Mouse (Mus musculus) layer of hippocampus, postnatal 36 days (tissue): ENCODE results near the gene Gpatch8. TPM values are rescaled to one million over a fixed set of nuclear protein-coding genes. Genes with fewer than 3 reads are reported as not detected.

Source experiments
- DNase-seq, 2 experiments: peaks; one replicate each; pipeline ENCODE4 v3.0.0; 2022
- total RNA-seq, 2 experiments: library from RNA; stranded (reverse); gene quantifications; 2 replicates each; pipeline ENCODE4 v1.2.3; 2021

The Gpatch8 gene
- total RNA-seq, 2 experiments from 2014 or later = 44.1 to 58.6 TPM

DNA sequence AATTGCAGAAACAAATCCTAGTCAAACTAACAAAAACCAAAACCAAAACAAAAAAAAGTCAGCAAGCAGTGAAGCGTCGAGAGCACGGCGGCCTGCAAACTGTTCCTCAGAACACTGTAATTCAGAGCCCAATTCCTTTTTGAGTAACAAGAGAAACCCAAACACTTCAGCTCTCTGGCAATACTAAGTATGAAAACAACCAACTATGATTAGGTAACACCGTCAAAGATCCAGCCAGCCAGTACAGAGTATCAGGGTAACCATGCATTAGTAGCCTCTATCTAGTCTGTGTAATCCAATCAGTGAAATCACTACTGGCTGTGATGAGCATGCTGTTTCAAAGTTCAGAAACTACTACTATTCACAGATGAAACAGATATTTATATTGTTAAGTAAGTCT is 60.5 kb downstream of the Gpatch8 start:
- no peak for DNase-seq

DNA sequence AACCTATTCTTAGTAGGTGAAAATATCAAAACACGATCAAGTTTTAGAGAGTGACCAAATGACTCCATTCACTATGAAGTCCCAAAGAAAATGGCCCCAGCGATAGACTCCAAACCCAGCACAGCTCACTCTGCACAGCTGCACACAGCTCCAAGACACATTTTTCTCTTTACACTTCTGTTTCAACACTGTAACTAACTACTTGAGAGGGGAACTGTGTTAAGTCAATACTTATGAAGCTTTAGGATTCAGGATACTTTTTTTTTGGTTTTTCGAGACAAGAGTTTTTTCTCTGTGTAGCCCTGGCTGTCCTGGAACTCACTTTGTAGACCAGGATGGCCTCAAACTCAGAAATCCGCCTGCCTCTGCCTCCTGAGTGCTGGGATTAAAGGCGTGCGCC is 61.1 kb downstream of the Gpatch8 start:
- DNase-seq = no peak

DNA sequence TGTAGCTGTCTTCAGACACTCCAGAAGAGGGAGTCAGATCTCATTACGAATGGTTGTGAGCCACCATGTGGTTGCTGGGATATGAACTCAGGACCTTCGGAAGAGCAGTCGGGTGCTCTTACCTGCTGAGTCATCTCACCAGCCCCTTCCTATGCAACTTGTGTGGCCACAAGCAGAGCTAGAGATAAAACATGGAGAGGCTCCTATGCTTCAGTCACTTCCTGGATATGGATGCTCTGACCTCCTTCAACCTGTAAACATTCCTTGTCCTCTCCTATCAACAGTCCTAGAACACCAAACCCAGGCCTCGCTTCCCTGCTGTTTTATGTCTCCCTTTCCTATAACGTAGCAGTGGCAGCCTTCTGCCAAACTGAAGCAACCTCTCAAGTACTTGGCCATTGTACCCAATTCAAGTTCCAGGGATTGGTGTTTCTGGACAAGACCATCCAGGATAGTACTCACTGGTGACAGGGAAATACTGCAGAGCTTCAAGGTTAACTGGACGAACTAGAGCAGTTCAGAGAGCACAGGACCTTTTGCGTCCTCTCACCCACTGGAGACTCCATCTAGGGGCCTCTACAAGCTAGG is 62.0 kb downstream of the Gpatch8 start:
- no peak for DNase-seq

DNA sequence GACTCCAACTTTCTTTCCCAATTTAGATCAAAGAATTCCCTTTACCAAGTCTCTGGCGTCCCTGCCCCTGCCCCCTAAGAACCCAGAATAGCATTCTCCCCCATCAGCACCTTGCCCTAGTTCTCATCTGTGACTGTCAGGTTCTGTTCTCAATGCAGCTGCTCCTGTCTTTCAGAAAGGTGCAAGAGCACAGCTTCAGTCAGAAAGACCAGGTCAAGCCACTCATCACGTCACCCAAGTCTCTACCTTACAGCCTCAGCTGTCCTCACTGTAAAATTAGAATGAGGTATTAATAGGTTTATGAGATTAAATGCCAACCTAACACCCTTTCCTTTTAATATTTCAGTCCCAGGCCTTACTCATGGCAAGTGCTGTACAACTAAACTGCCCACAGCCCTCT is 63.0 kb downstream of the Gpatch8 start:
- DNase-seq = no peak

DNA sequence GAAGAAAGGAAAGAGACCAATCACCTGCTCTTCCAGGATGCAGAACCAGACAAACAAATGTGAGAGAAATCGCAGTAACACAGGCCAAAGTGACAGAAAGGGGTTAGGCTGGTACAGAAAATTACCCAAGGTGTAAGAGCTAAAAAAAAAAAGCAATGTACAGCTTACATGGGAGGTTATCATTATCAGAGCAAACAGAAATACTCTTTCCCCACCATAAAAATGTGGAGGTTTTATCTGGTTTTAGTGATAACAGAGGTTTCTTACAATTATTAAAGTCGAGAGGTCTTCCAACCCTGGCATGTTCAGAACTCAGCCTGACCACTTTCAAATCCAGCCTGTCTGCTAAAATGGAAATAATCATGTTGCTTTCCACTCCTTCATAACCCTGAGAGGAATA is 68.3 kb downstream of the Gpatch8 start:
- DNase-seq = no peak

DNA sequence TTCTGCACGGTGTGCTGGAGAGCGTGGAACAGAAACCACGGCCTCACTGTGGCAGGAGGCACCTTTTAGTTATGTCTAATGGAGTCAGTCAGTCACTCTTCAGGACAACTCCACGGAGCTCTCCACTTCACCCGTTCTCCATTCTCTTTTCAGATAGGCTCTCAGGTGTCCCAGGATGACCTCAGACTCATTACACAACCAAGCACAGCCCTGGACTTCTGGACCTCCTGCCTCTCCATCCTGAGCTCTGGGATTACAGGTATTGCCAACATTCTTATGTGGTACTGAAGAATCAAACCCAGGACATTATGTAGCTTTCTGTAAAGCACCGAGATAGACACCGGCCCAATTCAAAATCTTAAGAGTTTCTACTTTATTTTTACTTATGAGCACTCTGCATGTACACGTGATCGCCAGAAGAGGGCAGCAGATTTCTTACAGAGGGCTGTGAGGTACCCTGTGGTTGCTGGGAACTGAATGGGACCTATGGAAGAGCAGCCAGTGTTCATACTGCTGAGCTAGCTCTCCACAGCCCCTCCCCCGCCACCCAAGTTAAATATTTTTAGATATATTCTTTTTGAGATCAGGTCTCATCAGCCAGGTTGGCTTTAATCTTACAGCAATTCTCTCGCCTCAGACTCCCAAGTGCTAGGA is 69.3 kb downstream of the Gpatch8 start:
- no peak for DNase-seq

DNA sequence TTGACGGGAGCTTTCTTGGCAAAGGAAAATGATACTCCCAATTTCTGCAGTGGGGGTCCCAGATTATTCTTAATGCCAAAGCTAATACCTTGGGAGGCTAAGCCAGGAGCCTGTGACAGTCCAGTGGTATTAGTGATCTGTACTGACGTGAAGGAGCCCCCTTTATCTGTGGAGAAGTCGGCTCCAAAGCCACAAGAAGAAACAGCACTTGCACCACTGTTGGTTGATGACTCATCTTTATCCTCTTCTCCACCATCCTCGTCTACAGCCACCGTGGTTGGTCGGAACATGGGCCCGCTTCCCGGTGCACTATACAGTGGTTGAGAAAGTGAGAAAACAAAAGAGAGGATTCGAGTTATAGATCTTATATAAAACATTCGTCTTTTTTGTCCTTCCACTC is 74.4 kb downstream of the Gpatch8 start:
- DNase-seq = no peak

DNA sequence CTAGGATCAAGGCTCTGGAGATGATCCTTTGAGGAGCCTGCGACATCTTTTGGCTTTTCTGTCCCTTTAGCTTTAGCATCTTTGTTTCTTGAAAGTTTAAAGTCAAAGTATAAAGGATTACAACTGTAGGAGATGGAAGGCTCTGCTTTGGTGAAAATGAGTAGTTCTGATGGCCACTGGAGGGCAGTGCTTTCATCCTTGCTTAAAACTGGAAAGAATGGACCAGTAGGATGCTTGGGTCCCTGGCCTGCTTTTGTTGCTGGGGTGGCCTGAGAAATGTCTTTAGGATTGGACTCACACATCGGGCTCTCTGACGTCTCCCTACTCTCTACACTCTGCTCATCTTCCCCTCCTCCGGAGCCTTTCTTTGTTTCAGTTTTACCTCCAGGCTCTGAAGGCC is 75.3 kb downstream of the Gpatch8 start:
- no peak for DNase-seq

DNA sequence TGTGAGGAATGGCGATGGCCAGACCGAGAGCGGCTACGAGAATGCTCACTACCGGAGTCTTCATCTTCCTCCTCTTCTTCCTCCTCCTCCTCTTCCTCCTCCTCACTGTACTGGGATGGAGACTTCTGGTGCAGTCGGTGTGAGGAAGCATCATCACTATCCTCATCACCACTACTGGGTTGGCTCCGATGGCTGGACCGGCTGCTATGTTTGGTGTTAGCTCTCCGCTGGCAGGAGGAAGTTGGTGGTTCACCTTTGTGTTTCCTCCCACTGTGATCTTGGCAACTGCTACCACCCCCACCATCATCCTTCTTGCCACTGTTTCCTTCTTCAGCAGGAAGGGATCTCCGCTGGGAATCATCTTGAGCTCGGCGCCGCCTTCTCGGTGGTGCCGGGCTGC is 76.1 kb downstream of the Gpatch8 start:
- no peak for DNase-seq

DNA sequence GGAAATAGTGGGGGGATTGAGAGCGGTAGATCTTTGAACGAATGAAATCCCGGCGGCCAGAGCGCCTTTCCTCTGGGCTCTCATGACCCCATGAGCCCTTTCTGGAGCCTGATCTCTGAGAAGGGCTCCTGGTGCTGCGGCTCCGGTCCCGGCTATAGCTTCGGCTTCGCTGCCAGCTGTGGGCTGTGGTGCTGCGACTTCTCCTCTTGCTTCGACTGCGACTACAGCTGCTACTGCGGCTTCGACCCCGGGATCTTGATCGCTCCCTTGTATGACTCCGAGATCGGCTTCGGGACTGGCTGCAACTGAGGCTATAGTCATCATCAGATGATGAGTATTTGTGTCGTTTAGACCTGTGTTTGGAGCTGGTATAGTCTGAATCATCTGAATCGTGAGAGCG is 76.6 kb downstream of the Gpatch8 start:
- no peak for DNase-seq

DNA sequence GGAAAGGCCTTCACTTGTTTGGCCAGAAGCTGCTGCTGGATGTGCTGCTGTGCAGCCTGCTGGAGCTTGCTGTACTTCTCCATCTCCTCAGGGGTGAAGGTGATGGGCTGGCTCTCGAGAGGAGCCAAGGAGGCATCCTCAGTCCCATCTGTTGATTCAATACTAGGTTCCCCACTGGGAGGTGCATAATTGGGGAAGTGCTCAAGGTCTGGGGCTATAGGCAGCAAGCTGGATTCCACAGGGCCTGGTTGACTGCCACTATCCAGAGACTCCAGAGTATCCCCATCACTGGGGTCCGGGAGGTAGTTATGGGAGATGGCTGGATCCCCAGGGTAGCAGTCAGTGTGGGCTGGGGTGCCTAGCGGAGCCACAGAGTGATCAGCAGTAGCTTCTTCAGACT is 77.5 kb downstream of the Gpatch8 start:
- DNase-seq = no peak

DNA sequence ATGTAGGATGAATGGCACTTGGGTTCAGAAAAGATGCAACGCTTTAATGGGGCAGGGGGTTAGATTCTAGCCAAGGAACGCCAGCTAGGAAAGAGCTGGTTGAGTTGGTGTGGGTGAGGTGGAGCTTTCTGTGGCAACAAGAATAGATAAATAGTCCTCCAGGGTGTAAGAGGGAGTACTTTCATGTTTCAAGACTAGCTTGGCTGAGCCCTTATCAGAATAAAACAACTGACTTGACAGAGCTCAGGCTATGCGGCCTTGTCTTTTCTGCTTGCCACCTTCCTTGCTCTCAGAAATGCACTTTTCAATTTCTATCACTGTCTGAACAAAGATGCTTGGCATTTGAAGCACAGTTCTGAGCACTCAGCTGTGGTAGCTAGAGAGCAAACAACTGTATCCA is 81.2 kb downstream of the Gpatch8 start:
- DNase-seq = no peak

DNA sequence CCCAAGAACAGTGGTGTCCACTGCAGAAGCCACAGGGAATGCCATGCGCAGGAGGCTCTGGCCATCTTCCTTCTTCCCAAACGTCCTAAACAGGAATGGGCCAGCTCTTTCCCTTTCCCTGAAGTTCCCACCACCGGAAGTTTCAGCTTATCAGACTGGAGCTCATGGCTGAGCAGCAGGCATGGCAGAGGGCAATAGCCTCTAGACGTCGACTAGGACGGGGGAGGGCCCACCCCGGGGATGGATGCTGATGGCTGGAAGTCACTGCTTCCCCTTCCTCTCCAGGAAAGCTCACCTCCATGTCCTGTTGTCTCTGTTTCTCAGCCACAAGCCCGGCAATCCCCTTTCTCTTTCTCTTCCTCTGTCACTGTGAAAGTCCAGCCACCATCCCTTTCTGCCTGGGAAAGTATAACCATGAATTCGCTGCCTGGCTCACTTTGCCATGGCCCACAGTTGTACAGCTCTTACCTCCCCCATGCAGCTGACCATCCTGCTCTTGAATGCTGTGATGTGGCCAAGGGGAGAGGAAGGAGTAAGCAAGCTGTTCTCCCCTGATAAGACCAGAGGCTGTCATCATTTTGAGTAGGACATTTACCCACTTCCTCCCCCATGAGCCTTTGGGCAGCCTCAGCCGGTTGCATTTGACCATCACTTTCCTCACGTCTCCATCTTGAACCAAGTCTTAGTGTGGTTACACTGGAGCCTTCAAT is 86.4 kb downstream of the Gpatch8 start, which contains the start of gene Itga2b:
TSS of gene Itga2b (minus strand) at position 475 of the 710 bp plus-strand sequence.
- DNase-seq = no peak

DNA sequence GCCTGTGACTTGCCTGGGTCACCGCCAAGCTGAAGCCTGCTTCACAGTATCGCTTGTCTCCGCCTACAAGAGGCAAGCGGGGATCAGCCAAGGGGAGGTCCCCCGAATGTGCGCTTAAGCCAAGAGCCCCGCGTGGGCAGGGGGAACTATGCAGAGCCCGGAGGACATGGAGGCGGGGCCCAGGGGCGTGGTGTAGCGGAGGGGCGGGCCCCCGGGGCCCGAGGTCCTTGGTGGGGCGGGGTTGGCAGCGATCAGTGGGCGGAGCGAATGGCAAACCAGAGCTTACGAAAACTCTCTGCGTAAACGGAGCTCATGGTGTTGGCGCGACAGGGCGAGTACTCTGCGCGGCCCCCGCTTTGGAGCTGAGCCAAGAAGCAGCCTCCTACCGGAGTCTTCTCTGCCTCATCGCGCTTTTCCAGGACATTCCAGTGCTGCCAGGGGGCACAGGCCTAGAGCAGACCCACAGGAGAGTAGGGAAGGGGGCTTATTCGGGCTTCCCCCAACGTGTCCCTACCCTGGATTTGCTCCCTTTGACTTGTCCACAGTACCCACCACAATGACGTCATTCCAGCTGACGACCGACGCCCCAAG is 89.1 kb downstream of the Gpatch8 start:
- DNase-seq = peak; percentile 93 to 94

DNA sequence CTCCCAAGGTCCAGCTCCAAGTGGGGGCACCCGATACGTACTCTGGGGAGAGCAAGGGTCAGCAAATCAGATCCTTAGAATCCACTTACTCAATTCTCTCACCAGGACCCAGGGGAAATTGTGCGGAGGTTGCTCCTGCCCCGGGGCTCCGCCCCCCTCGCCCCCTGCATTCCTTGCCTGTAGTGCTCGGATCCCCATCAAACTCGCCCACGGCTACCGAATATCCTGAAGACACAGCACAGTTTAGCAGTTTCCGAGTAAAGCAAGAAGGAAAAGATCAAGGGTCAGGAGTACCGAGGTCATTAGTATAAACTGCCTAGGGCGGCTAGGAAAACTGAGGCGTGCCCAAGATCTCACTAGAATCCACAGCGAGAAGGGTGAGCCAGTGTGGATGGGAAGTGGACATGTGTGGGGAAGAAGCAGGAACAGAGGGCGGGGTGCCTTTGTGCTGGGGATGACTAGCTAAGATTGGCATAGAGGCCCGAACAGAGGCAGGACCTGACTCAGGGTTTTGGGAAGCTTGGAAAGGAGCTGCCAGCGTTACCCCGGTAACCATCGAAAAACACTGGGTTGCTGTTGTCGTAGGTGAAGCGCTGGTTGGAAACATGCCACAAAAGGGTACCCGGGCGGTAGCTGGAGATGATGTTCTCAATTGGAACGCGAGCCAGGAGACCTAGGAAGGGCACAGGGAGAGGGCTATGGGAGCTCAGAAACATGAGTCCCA is 90.3 kb downstream of the Gpatch8 start:
- peak; percentile 60 to 65 for DNase-seq

DNA sequence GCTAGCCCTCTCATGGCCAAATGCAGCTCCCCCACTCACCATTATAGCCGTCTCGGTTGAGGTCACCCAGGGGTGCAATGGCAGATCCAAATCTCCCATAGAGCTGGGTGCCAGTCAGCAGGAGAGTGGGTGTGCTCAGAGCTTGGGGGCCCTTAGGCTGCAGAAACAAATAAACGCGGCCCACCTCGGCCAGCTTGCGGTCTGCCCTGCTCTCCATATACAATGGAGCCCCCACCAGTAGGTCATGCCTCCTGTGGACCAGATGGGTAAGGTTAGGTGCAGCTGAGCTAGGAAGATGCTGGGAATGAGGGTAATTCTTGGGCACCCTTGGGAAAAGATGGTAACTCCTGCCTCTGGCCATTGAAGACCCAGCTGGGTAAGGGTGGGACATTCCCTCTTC is 91.3 kb downstream of the Gpatch8 start:
- DNase-seq = no peak

DNA sequence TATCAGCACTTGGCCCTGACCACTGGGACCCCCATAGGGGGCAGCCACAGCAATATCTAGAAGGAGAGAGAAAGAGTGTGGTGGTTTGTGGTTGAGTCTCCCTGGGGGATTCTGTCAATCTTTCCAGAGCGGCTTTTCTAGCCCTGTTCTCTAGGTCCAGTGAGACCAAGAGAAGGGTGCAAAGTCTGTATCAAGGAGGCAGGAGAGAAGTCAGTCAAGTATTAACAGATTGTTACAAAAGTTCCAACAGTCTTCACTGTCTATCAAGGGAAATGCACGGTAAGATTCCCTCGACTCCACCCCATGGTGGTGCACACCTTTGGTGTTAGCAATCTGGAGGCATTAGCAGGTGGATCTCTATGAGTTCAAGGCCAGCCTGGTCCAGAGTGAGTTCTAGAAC is 94.4 kb downstream of the Gpatch8 start:
- no peak for DNase-seq

DNA sequence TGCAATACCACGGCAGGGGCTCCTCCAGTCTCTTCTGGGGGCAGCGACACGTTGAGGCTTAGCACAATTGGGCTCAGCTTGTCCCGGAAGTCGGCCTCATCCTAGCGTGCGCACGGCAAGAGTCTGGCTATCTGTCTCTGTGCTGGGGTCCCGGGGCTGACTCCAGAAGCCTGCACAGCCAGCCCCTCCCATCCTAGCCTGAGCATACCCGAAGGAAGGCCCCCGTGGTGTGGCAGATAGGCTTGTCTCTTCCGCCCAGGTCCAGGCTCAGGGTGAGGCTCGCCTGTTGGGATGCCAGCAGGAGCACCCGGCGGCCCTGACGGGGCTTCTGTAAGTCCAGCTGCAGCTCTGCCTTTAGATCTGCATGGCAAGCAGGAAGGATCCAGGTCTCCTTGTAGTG is 95.7 kb downstream of the Gpatch8 start:
- no peak for DNase-seq

DNA sequence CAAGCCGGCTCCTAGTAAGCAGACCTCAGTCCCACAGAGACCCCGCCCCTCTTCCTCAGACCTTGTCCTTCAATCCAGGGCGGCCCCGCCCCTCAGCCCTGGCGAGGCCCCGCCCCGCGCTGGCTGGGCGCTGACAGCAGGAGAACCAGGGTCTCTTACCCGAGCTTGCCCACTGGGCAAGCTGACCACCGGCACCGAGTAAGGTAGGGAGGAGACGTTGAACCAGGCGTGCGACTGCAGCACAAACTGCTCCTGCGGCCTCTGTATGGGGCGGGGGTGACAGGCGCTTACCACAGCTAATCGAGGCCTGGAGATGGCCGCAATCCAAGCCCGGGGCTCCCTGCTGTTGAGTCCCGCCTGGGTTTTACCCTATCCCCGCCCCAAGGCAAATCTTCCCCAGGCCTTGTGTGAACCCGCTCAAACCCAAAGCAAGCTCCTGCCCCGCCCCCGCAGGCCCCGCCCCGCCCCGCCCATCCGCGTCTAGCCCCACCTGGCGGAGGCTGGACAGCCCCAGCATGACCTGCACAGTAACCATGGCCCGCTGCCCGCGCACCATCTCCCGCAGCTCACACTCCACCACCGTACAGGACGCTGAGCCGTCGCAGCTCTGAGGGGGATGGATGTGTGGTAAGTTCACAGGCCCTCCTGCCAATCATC is 100.3 kb downstream of the Gpatch8 start:
- no peak for DNase-seq

DNA sequence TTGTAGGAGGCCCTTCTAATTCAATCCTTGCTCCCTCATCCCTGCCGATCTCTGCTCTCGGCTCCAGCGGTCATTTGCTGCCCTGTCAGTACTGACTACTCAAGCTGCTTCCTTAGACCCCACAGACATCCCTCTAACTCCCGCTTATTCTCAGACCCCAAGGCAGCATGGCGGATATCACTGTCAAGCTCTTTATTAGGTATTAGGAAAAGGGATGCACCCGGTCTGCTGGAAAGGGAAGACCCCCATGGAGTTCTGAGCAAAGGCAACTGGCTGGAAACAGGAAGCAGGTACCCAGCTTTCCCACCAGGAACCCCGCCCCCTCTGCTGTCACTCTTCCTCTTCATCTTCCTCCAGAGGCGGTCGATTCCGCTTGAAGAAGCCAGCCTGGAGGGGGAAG is 103.1 kb downstream of the Gpatch8 start:
- DNase-seq = no peak

DNA sequence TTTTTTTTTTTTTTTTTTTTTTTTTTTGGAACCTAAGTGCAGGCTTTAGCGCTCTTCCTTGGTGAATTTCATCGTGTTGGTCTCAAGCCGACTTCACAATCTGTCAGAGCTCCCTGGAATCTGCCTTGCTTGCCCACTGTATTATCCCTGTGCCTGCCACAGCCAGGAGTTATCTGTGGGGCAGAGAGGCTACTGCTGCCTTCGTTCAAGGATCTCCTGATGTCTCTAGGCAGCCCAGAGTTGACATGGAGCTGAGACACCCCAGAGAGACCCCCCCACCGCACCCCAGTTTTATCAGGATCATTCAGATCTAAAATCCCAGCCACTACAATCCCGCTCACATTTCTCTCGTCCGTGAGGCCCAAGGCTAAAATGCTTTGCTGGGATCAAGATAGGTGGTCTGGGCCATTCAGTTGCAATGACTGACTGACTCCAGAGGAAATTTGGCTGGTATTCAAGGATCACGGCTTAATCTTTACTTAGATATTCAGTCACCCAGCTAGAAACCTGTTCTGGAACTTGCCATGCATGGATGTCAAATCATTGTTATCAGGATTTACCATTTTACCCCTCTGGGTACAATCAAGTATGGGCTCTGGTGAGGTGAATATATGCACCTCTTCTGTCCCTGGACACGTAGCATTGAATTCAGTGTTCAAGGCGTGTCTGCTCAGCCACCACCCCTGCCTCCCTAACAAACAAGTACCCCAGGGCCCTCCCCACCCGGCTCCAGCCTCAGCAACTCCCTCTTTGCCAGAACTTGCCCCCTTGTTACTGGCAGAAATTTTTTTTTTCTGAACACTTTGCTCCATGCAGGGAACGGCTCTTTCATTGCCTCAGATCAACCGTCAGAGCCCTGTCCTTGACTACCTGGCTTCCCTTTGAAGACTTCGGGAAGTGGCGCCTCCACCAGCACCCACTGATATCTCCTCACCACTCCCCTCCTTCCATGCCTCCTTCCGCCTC is 106.9 kb downstream of the Gpatch8 start:
- no peak for DNase-seq
